Mouse (Mus musculus): ENCODE measurements around the gene Sprr2e. TPM values are rescaled to one million over a fixed set of nuclear protein-coding genes. Genes with fewer than 3 reads are reported as not detected.

Sprr2e gene
- polyA plus RNA-seq (2012; rRNA removed) = not detected in 2 replicates

DNA sequence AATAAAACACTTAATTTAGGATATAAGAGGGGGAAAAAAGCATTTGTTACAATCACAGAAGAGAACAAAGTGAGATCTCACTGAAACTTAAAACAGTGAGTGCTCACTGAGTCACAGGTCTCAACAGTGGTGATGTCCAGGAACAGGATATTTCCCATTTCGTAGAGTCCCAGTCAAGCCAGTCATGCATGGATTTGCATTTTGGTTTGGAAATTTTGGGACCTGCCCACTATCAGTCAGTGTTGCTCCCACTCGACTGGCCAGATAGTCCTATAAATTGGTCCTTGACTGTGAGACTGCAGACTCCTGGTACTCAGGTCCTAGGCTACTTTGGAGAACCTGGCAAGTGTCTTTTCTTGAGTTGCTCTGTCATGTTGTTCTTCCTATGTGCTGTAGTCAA, at the start of gene Sprr2e:
Sprr2e (plus strand) TSS at position 301 of the 400 bp plus-strand sequence.
- 79% methylated on average over 2 of the region's 2 CpGs for WGBS
- TF ChIP-seq POLR2A (IDR thresholded peaks at IDR 0.05; ENCODE audit: low read depth, low read length) (no peak), CTCF (conservative IDR thresholded peaks at IDR 0.05; ENCODE audit: insufficient read depth, insufficient read length, low read depth, low read length) (no peak)
- Histone ChIP-seq H3K27me3 (replicated peaks; ENCODE audit: control insufficient read depth, insufficient read depth, low read length) (no peaks in the 10 kb centered on the region), H3K27ac (ENCODE audit: insufficient read depth, low read depth, low read length) (no peak within 1 kb of the TSS), H3K4me3 (ENCODE audit: insufficient read depth, low read depth, low read length) (no peak within 1 kb of the TSS), H3K36me3 (ENCODE audit: control insufficient read depth, insufficient read depth, low read length) (no peaks in the 10 kb centered on the region), H3K4me1 (ENCODE audit: control insufficient read depth, insufficient read depth, low read length) (no peaks in the 10 kb centered on the region)
- DNase-seq = no peak

DNA sequence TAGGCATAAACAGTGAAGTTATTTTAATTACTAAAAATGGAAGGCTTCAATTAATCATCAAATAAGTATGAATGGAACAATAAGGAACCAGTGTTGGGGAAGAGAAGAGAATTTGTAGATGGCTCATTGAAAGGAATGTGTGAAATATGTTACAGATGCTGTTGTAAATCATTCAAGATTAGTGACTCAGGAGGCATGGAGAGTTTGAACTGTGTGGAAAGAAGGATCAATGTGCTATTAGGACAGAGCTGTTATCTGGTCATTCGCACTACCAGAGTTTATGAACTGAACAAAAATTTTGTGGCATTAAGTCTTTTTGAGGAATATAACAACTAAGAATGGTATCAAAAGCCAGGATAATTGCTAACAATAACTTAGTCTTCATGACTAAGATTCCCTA, 44.5 kb upstream of the Sprr2e start:
- no peak for DNase-seq
- no peak for TF ChIP-seq POLR2A (IDR thresholded peaks at IDR 0.05; ENCODE audit: low read depth, low read length)
- TF ChIP-seq CTCF (conservative IDR thresholded peaks at IDR 0.05; ENCODE audit: insufficient read depth, insufficient read length, low read depth, low read length) = no peak
- Histone ChIP-seq H3K4me1 (ENCODE audit: control insufficient read depth, insufficient read depth, low read length) (no peaks in the 10 kb centered on the region), H3K27ac (ENCODE audit: insufficient read depth, low read depth, low read length) (no peak overlapping the region), H3K4me3 (ENCODE audit: insufficient read depth, low read depth, low read length) (no peak overlapping the region), H3K36me3 (ENCODE audit: control insufficient read depth, insufficient read depth, low read length) (no peaks in the 10 kb centered on the region), H3K27me3 (replicated peaks; ENCODE audit: control insufficient read depth, insufficient read depth, low read length) (no peaks in the 10 kb centered on the region)
- 93% methylated on average over 1 of the region's 1 CpGs for WGBS

DNA sequence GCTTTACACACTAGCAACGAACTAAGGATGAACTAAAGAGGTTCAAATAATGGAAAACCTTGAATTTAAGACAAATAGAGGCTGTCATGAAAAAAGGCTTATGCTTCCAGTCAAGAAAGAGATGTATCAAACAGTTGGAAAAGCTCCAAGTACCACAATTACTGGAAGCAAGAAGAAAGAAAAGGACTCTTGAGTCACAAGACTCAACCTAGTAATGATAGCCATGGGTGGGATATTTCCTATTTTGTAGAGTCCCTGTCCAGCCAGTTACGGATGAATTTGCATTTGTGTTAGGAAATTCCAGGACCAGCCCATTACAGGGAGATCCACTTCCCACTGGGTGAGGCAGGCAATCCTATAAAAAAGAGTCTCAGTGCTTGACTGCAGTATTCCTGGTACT, 35.6 kb upstream of the Sprr2e start, which contains the start of gene Sprr2b:
Sprr2b (plus strand) TSS at position 301 of the 400 bp plus-strand sequence.
- no peak for DNase-seq
- no peaks in the 10 kb centered on the region for H3K36me3 ChIP-seq (ENCODE audit: control insufficient read depth, insufficient read depth, low read length)
- no peak within 1 kb of the TSS for H3K4me3 ChIP-seq (ENCODE audit: insufficient read depth, low read depth, low read length)
- no peaks in the 10 kb centered on the region for H3K27me3 ChIP-seq (replicated peaks; ENCODE audit: control insufficient read depth, insufficient read depth, low read length)
- no peak within 1 kb of the TSS for H3K27ac ChIP-seq (ENCODE audit: insufficient read depth, low read depth, low read length)
- no peak for TF ChIP-seq POLR2A (IDR thresholded peaks at IDR 0.05; ENCODE audit: low read depth, low read length)
- no peaks in the 10 kb centered on the region for H3K4me1 ChIP-seq (ENCODE audit: control insufficient read depth, insufficient read depth, low read length)
- 81% methylated on average over 2 of the region's 2 CpGs for WGBS

DNA sequence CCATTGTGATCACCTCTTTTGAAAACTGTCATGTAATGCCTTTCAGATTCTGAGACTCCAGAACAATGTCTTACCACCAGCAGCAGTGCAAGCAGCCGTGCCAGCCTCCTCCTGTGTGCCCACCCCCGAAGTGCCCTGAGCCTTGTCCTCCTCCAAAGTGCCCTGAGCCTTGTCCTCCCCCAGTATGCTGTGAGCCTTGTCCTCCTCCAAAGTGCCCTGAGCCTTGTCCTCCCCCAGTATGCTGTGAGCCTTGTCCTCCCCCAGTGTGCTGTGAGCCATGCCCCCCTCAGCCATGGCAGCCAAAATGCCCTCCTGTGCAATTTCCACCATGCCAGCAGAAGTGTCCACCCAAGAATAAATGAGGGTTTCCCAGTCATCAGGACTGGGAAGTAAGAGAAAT, 34.6 kb upstream of the Sprr2e start:
- 27% methylated on average over 2 of the region's 2 CpGs for WGBS
- H3K27me3 ChIP-seq (replicated peaks; ENCODE audit: control insufficient read depth, insufficient read depth, low read length) = no peaks in the 10 kb centered on the region
- DNase-seq = no peak

DNA sequence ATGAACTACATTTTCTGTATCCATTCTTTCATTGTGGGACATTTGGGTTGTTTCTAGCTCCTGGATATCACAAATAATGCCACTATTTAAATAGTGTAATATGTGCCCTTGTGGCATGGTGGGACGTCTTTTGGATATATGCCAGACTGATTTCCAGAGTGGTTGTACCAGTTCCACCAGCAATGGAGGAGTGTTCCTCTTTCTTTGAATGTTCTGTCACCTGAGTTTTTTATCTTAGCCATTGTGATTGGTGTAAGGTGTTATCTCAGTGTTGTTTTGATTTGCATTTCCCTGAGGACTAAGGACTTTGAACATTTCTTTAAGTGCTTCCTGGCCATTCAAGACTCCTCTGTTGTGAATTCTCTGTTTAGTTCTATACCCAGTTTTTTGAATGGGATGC, 15.7 kb upstream of the Sprr2e start:
- Histone ChIP-seq H3K4me3 (ENCODE audit: insufficient read depth, low read depth, low read length) (no peak overlapping the region), H3K4me1 (ENCODE audit: control insufficient read depth, insufficient read depth, low read length) (no peaks in the 10 kb centered on the region), H3K27ac (ENCODE audit: insufficient read depth, low read depth, low read length) (no peak overlapping the region), H3K27me3 (replicated peaks; ENCODE audit: control insufficient read depth, insufficient read depth, low read length) (no peaks in the 10 kb centered on the region), H3K36me3 (ENCODE audit: control insufficient read depth, insufficient read depth, low read length) (no peaks in the 10 kb centered on the region)
- WGBS = 68% methylated on average over 1 of the region's 1 CpGs
- DNase-seq = no peak
- TF ChIP-seq CTCF (conservative IDR thresholded peaks at IDR 0.05; ENCODE audit: insufficient read depth, insufficient read length, low read depth, low read length) = no peak
- TF ChIP-seq POLR2A (IDR thresholded peaks at IDR 0.05; ENCODE audit: low read depth, low read length) = no peak

More for the DNA sequence above, 34.6 kb upstream of the Sprr2e start:
- H3K4me3 ChIP-seq (ENCODE audit: insufficient read depth, low read depth, low read length) = no peak overlapping the region
- H3K36me3 ChIP-seq (ENCODE audit: control insufficient read depth, insufficient read depth, low read length) = no peaks in the 10 kb centered on the region
- no peaks in the 10 kb centered on the region for H3K4me1 ChIP-seq (ENCODE audit: control insufficient read depth, insufficient read depth, low read length)
- no peak overlapping the region for H3K27ac ChIP-seq (ENCODE audit: insufficient read depth, low read depth, low read length)
- no peak for TF ChIP-seq CTCF (conservative IDR thresholded peaks at IDR 0.05; ENCODE audit: insufficient read depth, insufficient read length, low read depth, low read length)
- TF ChIP-seq POLR2A (IDR thresholded peaks at IDR 0.05; ENCODE audit: low read depth, low read length) = no peak

DNA sequence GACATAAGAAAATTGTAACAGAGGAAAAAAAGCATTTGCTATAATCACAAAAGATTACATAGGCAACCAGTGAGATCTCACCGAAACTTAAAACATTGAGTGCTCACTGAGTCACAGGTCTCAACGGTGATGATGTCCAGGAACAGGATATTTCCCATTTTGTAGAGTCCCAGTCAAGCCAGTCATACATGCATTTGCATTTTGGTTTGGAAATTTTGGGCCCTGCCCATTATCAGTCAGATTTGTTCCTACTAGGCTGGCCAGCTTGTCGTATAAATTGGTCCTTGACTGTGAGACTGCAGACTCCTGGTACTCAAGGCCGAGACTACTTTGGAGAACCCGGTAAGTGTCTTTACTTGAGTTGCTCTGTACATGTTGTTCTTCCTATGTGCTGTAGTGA, 13.1 kb upstream of the Sprr2e start, which contains the start of gene Sprr2d:
Sprr2d (plus strand) TSS at position 301 of the 400 bp plus-strand sequence.
- Histone ChIP-seq H3K27me3 (replicated peaks; ENCODE audit: control insufficient read depth, insufficient read depth, low read length) (no peaks in the 10 kb centered on the region), H3K4me1 (ENCODE audit: control insufficient read depth, insufficient read depth, low read length) (no peaks in the 10 kb centered on the region), H3K36me3 (ENCODE audit: control insufficient read depth, insufficient read depth, low read length) (no peaks in the 10 kb centered on the region), H3K27ac (ENCODE audit: insufficient read depth, low read depth, low read length) (no peak within 1 kb of the TSS), H3K4me3 (ENCODE audit: insufficient read depth, low read depth, low read length) (no peak within 1 kb of the TSS)
- DNase-seq = no peak
- no peak for TF ChIP-seq POLR2A (IDR thresholded peaks at IDR 0.05; ENCODE audit: low read depth, low read length)
- TF ChIP-seq CTCF (conservative IDR thresholded peaks at IDR 0.05; ENCODE audit: insufficient read depth, insufficient read length, low read depth, low read length) = no peak
- 92% methylated on average over 5 of the region's 5 CpGs for WGBS

DNA sequence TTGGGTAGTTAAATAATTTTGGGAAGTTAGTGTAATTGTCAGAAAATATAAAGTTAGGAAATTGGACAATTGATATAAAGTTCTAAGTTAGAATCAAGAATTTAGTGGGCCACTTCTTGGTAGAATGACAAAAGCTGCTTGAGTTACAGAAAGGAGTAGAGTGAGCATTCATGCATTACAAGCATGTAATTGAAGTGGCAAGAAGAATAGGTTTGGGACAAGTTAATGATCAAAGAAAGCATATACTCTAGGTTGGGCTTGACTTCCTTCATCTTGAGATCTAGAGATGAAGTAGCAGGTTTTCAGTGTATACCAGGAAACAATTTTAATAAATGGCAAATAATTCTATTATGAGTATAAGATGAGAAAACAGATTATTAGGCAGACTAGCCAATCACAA, 9.7 kb downstream of the Sprr2e start:
- TF ChIP-seq CTCF (conservative IDR thresholded peaks at IDR 0.05; ENCODE audit: insufficient read depth, insufficient read length, low read depth, low read length) (no peak), POLR2A (IDR thresholded peaks at IDR 0.05; ENCODE audit: low read depth, low read length) (no peak)
- Histone ChIP-seq H3K27ac (ENCODE audit: insufficient read depth, low read depth, low read length) (no peak overlapping the region), H3K27me3 (replicated peaks; ENCODE audit: control insufficient read depth, insufficient read depth, low read length) (no peaks in the 10 kb centered on the region), H3K4me3 (ENCODE audit: insufficient read depth, low read depth, low read length) (no peak overlapping the region), H3K36me3 (ENCODE audit: control insufficient read depth, insufficient read depth, low read length) (no peaks in the 10 kb centered on the region), H3K4me1 (ENCODE audit: control insufficient read depth, insufficient read depth, low read length) (no peaks in the 10 kb centered on the region)
- DNase-seq = no peak

DNA sequence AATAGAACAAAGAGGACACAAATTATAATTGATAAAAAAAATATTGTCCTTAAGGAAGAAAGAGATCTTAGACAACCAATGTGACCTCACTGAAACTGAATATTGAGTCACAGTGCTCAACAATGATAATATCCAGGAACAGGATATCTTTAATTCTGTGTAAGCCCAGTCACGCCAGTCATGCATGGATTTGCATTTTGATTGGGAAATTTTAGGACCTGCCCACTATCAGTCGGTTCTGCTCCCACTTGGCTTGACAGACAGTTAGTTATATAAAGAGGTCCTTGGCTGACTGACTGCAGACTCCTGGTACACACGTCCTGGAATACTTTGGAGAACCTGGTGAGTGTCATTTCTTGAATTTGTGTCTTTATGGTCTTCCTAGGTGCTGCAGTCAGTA, 12.9 kb downstream of the Sprr2e start, which contains the start of gene Sprr2f:
Sprr2f (plus strand) TSS at position 301 of the 400 bp plus-strand sequence.
- DNase-seq = no peak
- Histone ChIP-seq H3K27me3 (replicated peaks; ENCODE audit: control insufficient read depth, insufficient read depth, low read length) (no peaks in the 10 kb centered on the region), H3K36me3 (ENCODE audit: control insufficient read depth, insufficient read depth, low read length) (no peaks in the 10 kb centered on the region), H3K4me1 (ENCODE audit: control insufficient read depth, insufficient read depth, low read length) (no peaks in the 10 kb centered on the region), H3K27ac (ENCODE audit: insufficient read depth, low read depth, low read length) (no peak within 1 kb of the TSS), H3K4me3 (ENCODE audit: insufficient read depth, low read depth, low read length) (no peak within 1 kb of the TSS)
- no peak for TF ChIP-seq POLR2A (IDR thresholded peaks at IDR 0.05; ENCODE audit: low read depth, low read length)
- WGBS = 53% methylated on average over 3 of the region's 3 CpGs
